Mouse (Mus musculus) G1E (cell line): ENCODE measurements around the gene Gpr182.

Source experiments
- CTCF ChIP-seq: IDR thresholded peaks from 2 replicates; pipeline ENCODE4 v1.5.1; 2012; ENCODE audit warnings: low read depth, low read length, inconsistent platforms, mixed read lengths
- GATA1 ChIP-seq: IDR thresholded peaks from 2 replicates; pipeline ENCODE4 v1.6.1; 2012; ENCODE audit warnings: borderline replicate concordance, low read length, inconsistent platforms, mixed read lengths
- GATA2 ChIP-seq: IDR thresholded peaks from 2 replicates; pipeline ENCODE4 v1.6.1; 2012; ENCODE audit warnings: low read depth, low read length, inconsistent platforms, borderline replicate concordance
- POLR2AphosphoS5 ChIP-seq: IDR thresholded peaks from 2 replicates; pipeline ENCODE4 v1.6.1; 2012; ENCODE audit warnings: low read depth, low read length, inconsistent platforms; ENCODE audit not compliant: insufficient replicate concordance

DNA sequence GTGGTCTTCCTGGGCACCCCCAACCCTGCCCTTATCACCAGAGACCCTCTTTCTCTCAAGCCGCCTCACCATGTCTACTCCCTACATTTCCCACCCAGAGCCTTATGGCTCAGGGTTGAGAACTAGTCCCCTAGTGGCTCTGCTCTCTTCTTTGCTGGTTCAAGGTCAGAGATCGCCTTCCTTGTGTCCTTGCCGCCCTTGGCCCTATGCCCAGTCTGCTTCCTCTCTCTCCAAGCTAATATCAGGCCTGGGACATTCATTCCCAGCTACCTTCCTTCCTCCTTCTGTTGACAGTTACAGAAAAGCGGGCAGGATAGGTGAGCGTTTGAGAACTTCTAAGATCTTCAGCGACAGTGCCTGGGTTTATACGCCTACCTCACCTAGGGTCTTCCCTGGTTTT is 43.8 kb downstream of the Gpr182 start:
- TF ChIP-seq CTCF, result no peak
- TF ChIP-seq GATA2, result no peak
- no peak for TF ChIP-seq POLR2AphosphoS5
- no peak for TF ChIP-seq GATA1
